Mouse (Mus musculus) liver, postnatal 0 days (tissue): ENCODE results near the gene Ptgis.

Source experiments
- CTCF ChIP-seq: sonication (generic); IDR thresholded peaks from 2 replicates; pipeline ENCODE4 v1.5.1; 2016; ENCODE audit warnings: antibody characterized with exemption, low read depth
- EP300 ChIP-seq: IDR thresholded peaks from 2 replicates; pipeline ENCODE4 v1.6.1; 2016; ENCODE audit warnings: antibody characterized with exemption, low read depth, mild to moderate bottlenecking

DNA sequence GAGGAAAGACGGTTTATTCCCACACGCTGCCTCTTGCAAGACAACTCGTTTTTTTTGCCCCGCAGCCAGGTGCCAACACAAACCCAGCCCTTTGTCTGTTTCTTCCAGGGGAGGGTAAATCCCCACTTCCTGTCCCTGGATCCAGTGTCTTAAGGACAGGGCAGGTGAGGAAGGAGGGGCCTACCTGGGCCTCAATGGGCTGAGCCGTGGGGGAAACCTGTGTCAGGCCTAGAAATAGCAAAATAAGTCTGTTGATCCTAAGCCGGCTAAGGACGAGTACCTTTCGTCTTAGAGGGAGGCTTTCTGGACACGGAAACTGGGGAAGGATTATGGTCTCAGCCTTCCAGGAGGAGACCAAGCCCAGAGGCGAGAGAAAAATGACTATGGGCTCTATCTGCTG is 53.9 kb downstream of the Ptgis start:
- TF ChIP-seq CTCF (no peak), EP300 (no peak)
